Mouse (Mus musculus) v-Abl transformed pro-B cells (cell line): ENCODE measurements around the gene Gm20814.
"Not testable (repeated sequence)": the region's sequence is repeated elsewhere in the genome, so short reads cannot be mapped to it uniquely, and the experiment has no call there.

ENCODE experiments used
- in situ Hi-C, 2 experiments: fragments of 400-800 bp; cut with MboI; formaldehyde crosslinking; loops; one replicate each; pipeline ENCODE4 v1.15.1; 2025; ENCODE audit not compliant: unreplicated experiment in 2 of 2

Gene Gm20814

DNA sequence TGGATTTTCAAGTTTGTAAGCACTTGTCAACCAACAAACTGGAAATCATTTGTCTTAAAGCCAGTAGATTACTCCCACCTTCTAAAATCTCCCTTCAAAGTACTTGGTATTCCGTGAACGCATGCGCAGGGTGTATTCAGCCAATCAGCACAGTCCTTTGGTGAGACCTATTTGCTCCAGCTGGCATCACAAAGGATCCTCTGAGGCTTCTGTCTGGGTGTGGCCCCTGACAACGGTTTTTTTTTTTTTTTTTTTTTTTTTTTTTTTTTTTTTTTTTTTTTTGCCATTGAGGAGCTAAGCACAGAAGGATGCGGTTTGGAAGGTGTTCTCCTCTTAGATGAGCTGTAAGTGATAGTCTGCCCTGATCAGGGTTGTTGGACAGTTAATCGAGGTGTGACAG is at the start of gene Gm20814:
Gene Gm20814, plus strand, starts transcription at position 301 of the 400 bp plus-strand sequence.
- in situ Hi-C loops, result not testable (repeated sequence)
